Mouse (Mus musculus) midbrain, postnatal 0 days (tissue): ENCODE measurements around the gene Hmgcs1. TPM values are rescaled to one million over a fixed set of nuclear protein-coding genes. Genes with fewer than 3 reads are reported as not detected.
"Not testable (repeated sequence)": the region's sequence is repeated elsewhere in the genome, so short reads cannot be mapped to it uniquely, and the experiment has no call there.

Experiments used
- ATAC-seq: fragments of 200-750 bp; cut with Nextera tagmentation; 2 replicates; pipeline ENCODE4 v1.8.0; 2017; ENCODE audit warnings: moderate number of reproducible peaks, mild to moderate bottlenecking, moderate TSS enrichment, moderate library complexity; ENCODE audit not compliant: low FRiP score
- DNase-seq: peaks from one replicate; pipeline ENCODE4 v3.0.0-alpha.2; 2015; ENCODE audit warnings: low spot score
- H3K27ac ChIP-seq: fragments of 300-500 bp; sonication (generic); 2 replicates; pipeline ENCODE4 v1.5.1; 2014; ENCODE audit warnings: low read depth, mild to moderate bottlenecking, low read length, mixed read lengths
- H3K27me3 ChIP-seq: fragments of 300-500 bp; sonication (generic); 2 replicates; pipeline ENCODE4 v1.6.1; 2014; ENCODE audit warnings: low read length, control low read depth, mixed read lengths; ENCODE audit not compliant: insufficient read depth
- H3K36me3 ChIP-seq: fragments of 300-500 bp; sonication (generic); 2 replicates; pipeline ENCODE4 v1.6.1; 2014; ENCODE audit warnings: low read length, control low read depth, mixed read lengths; ENCODE audit not compliant: insufficient read depth
- H3K4me1 ChIP-seq: fragments of 300-500 bp; sonication (generic); 2 replicates; pipeline ENCODE4 v1.6.1; 2014; ENCODE audit warnings: mild to moderate bottlenecking, control low read depth, antibody characterized with exemption, low read length, mixed read lengths; ENCODE audit not compliant: insufficient read depth
- H3K4me2 ChIP-seq: fragments of 300-500 bp; sonication (generic); 2 replicates; pipeline ENCODE4 v1.6.1; 2014; ENCODE audit warnings: low read depth, mild to moderate bottlenecking, low read length, mixed read lengths; ENCODE audit not compliant: poor library complexity, severe bottlenecking
- H3K4me3 ChIP-seq: fragments of 300-500 bp; sonication (generic); 2 replicates; pipeline ENCODE4 v1.5.1; 2014; ENCODE audit warnings: low read depth, mild to moderate bottlenecking, low read length, moderate library complexity
- H3K9ac ChIP-seq: fragments of 300-500 bp; sonication (generic); replicated peaks from 2 replicates; pipeline ENCODE4 v1.6.1; 2014; ENCODE audit warnings: mild to moderate bottlenecking, low read length, moderate library complexity, mixed read lengths; ENCODE audit not compliant: poor library complexity, severe bottlenecking
- H3K9me3 ChIP-seq: fragments of 300-500 bp; sonication (generic); 2 replicates; pipeline ENCODE4 v1.6.1; 2016; ENCODE audit warnings: low read length, control low read depth
- CTCF ChIP-seq: IDR thresholded peaks from 2 replicates; pipeline ENCODE4 v1.5.1; 2016; ENCODE audit warnings: antibody characterized with exemption, mild to moderate bottlenecking
- WGBS: fragments of 180-500 bp; shearing (Covaris S2); extraction: QIAGEN DNeasy Blood & Tissue Kit; methylation state at CpG from one replicate; pipeline ENCODE4 v1.1.7; 2014; 5-methylcytosine and 5-hydroxymethylcytosine counted together
- polyA plus RNA-seq: library from polyadenylated mRNA; unstranded; fragments of >200 nt; fragmentation: Nextera tagmentation; extraction: Ambion mirVana; gene quantifications from 2 replicates; pipeline ENCODE4 v1.2.1, GENCODE M21; 2015
- total RNA-seq: library from RNA; depleted of rRNA; stranded (reverse); fragments of >200 nt; gene quantifications from 2 replicates; pipeline ENCODE4 v1.2.3, GENCODE M21; 2014

Gene Hmgcs1
- total and polyA plus RNA-seq, 2 experiments from 2014 or later, result 291 to 428 TPM

GRCm38 (mm10) chr13:119695676-119696075, 5.5 kb downstream of the Hmgcs1 start:
- ATAC-seq (no peak), DNase-seq (no peak)
- WGBS, result 46% methylated on average over 4 of the region's 4 CpGs
- Histone ChIP-seq H3K4me1 (peaks cover 12% of the 10 kb centered on the region), H3K9me3 (no peaks in the 10 kb centered on the region), H3K4me3 (no peak overlapping the region), H3K9ac (no peak overlapping the region), H3K27me3 (no peaks in the 10 kb centered on the region), H3K27ac (no peak overlapping the region), H3K4me2 (peak overlapping the region; percentile 36), H3K36me3 (peaks cover 10% of the 10 kb centered on the region)
- TF ChIP-seq CTCF, result no peak

- peaks cover 12% of the 10 kb centered on the region for H3K4me1 ChIP-seq
- H3K9me3 ChIP-seq, result no peaks in the 10 kb centered on the region
- no peak overlapping the region for H3K4me2 ChIP-seq
- H3K9ac ChIP-seq, result no peak overlapping the region
- no peak for DNase-seq
- no peak for TF ChIP-seq CTCF
- H3K27ac ChIP-seq, result no peak overlapping the region
- H3K4me3 ChIP-seq, result no peak overlapping the region
- 50% methylated on average over 1 of the region's 1 CpGs for WGBS
- H3K36me3 ChIP-seq, result peaks cover 15% of the 10 kb centered on the region
- no peaks in the 10 kb centered on the region for H3K27me3 ChIP-seq
- ATAC-seq, result no peak
Observed at GRCm38 (mm10) chr13:119696496-119696895, 6.3 kb downstream of the Hmgcs1 start.

- H3K27me3 ChIP-seq, result no peaks in the 10 kb centered on the region
- TF ChIP-seq CTCF, result no peak
- no peak overlapping the region for H3K4me3 ChIP-seq
- no peaks in the 10 kb centered on the region for H3K9me3 ChIP-seq
- H3K27ac ChIP-seq, result no peak overlapping the region
- no peak for ATAC-seq
- 89% methylated on average over 4 of the region's 4 CpGs for WGBS
- H3K36me3 ChIP-seq, result peaks cover 26% of the 10 kb centered on the region
- DNase-seq, result no peak
- H3K9ac ChIP-seq, result no peak overlapping the region
- no peak overlapping the region for H3K4me2 ChIP-seq
- H3K4me1 ChIP-seq, result peaks cover 8% of the 10 kb centered on the region
Observed at GRCm38 (mm10) chr13:119698436-119698835, 8.3 kb downstream of the Hmgcs1 start.

- H3K27me3 ChIP-seq, result no peaks in the 10 kb centered on the region
- no peak overlapping the region for H3K4me2 ChIP-seq
- H3K36me3 ChIP-seq, result peaks cover 57% of the 10 kb centered on the region
- no peak for DNase-seq
- TF ChIP-seq CTCF, result no peak
- no peak overlapping the region for H3K9ac ChIP-seq
- no peak for ATAC-seq
- H3K27ac ChIP-seq, result no peak overlapping the region
- H3K9me3 ChIP-seq, result no peaks in the 10 kb centered on the region
- 96% methylated on average over 7 of the region's 7 CpGs for WGBS
- no peaks in the 10 kb centered on the region for H3K4me1 ChIP-seq
- no peak overlapping the region for H3K4me3 ChIP-seq
Observed at GRCm38 (mm10) chr13:119704280-119704679, 14.1 kb downstream of the Hmgcs1 start.

GRCm38 (mm10) chr13:119706278-119706880, 16.2 kb downstream of the Hmgcs1 start:
- H3K27ac ChIP-seq, H3K4me2 ChIP-seq, ATAC-seq, H3K4me3 ChIP-seq, H3K4me1 ChIP-seq, H3K9me3 ChIP-seq, H3K27me3 ChIP-seq, H3K9ac ChIP-seq, DNase-seq: not testable (repeated sequence)
- WGBS, result 85% methylated on average over 7 of the region's 8 CpGs
- peaks cover 57% of the 10 kb centered on the region for H3K36me3 ChIP-seq

- ATAC-seq (no peak), DNase-seq (no peak)
- no peak overlapping the region for H3K27ac ChIP-seq
- peaks cover 57% of the 10 kb centered on the region for H3K36me3 ChIP-seq
- no peak overlapping the region for H3K4me3 ChIP-seq
- no peaks in the 10 kb centered on the region for H3K4me1 ChIP-seq
- no peaks in the 10 kb centered on the region for H3K27me3 ChIP-seq
- 80% methylated on average over 7 of the region's 7 CpGs for WGBS
- no peak for TF ChIP-seq CTCF
- no peaks in the 10 kb centered on the region for H3K9me3 ChIP-seq
- H3K4me2 ChIP-seq, result no peak overlapping the region
- no peak overlapping the region for H3K9ac ChIP-seq
Observed at GRCm38 (mm10) chr13:119706953-119707352, 16.8 kb downstream of the Hmgcs1 start.
